Mouse (Mus musculus): Measurements from ENCODE around the gene Ctr9. TPM values are rescaled to one million over a fixed set of nuclear protein-coding genes. Genes with fewer than 3 reads are reported as not detected.
A peak's percentile ranks its signal among the peaks of the same experiment; 100 is the strongest.

Ctr9 gene
- total RNA-seq (2018; cell fraction: chromatin; rRNA removed): 10 to 100 TPM; 20.4 to 64.6 (median 39.5) TPM
- 10 to 100 TPM; 12.0 to 23.0 (median 17.5) TPM for total RNA-seq (2018; cell fraction: cytosol; rRNA removed)
- total RNA-seq (2018; cell fraction: nucleus; rRNA removed): 10 to 100 TPM; 15.7 to 44.2 (median 23.5) TPM
- polyA plus RNA-seq (2018): 18.6 to 33.3 TPM (median 23.4 TPM) in 3 replicates

DNA sequence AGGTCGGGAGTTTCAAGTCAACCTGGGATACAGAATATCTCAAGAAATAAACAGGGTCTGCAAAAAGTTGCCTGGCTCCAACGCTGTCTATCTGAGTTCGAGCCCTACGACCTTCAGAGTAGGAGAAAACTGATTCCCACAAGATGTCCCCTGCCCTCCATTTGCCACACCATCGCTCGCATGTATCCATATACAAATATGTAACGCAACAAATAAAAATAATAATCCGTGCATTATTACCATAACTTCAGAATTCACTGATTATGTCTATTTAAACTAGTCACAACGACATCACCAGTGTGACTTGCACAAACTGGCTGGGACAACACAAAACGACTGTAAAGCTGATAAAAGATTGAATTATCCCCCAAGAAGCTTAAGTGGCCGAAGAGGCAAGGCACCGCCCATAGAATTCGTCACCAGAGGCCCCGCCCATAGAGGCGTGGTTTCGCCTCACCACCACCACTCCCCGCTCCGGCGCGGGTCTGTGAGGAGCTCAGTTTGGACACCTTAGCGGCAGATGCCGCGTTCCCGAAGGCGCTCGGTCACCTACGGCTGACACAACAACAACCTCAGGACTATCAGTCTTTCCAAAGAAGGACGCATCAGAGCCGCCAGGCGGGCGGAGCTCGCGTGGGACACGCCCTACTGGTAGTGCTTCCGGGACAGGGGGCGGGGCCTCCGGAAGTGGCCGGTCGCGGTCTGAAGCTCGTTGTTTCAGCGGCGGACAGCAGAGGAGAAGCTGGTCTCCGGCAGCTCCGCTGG, at the start of gene Ctr9:
Ctr9 (plus strand) TSS at position 671 of the 765 bp plus-strand sequence.
- peak within 1 kb of the TSS; percentile 85 for H3K27ac ChIP-seq
- H3K79me2 ChIP-seq (ENCODE audit: inconsistent target): peaks cover 15% of the 10 kb centered on the region; the same call in 1 of the 2 replicates
- 0 out of 2 replicates have a peak, but pooled peaks cover 2% of the 10 kb centered on the region for H3K36me3 ChIP-seq (ENCODE audit: inconsistent target)
- 8% methylated on average over 39 of the region's 45 CpGs for WGBS (ENCODE audit: missing documents)
- H3K4me3 ChIP-seq (ENCODE audit: inconsistent target): peak within 1 kb of the TSS; percentile 97

- Histone ChIP-seq H3K27ac (no peak overlapping the region), H3K79me2 (ENCODE audit: inconsistent target) (no peaks in the 10 kb centered on the region), H3K4me3 (ENCODE audit: inconsistent target) (no peak overlapping the region), H3K36me3 (ENCODE audit: inconsistent target) (no peaks in the 10 kb centered on the region)
- WGBS (ENCODE audit: missing documents): 69% methylated on average over 5 of the region's 8 CpGs
Measured at GRCm38 (mm10) chr7:110981036-110981435, 47.7 kb upstream of the Ctr9 start.

GRCm38 (mm10) chr7:110982053-110982705, 46.6 kb upstream of the Ctr9 start, which contains the start of gene Mrvi1:
Gene Mrvi1, minus strand, starts transcription at chr7:110982461.
- Histone ChIP-seq H3K36me3 (ENCODE audit: inconsistent target) (no peaks in the 10 kb centered on the region), H3K27ac (no peak within 1 kb of the TSS), H3K79me2 (ENCODE audit: inconsistent target) (no peaks in the 10 kb centered on the region), H3K4me3 (ENCODE audit: inconsistent target) (no peak within 1 kb of the TSS)
- 80% methylated on average over 7 of the region's 7 CpGs for WGBS (ENCODE audit: missing documents)

GRCm38 (mm10) chr7:110982764-110983163, 46.0 kb upstream of the Ctr9 start:
- Histone ChIP-seq H3K79me2 (ENCODE audit: inconsistent target) (no peaks in the 10 kb centered on the region), H3K27ac (no peak overlapping the region), H3K4me3 (ENCODE audit: inconsistent target) (no peak overlapping the region), H3K36me3 (ENCODE audit: inconsistent target) (no peaks in the 10 kb centered on the region)
- 65% methylated on average over 4 of the region's 4 CpGs for WGBS (ENCODE audit: missing documents)

- Histone ChIP-seq H3K27ac (no peak overlapping the region), H3K4me3 (ENCODE audit: inconsistent target) (no peak overlapping the region), H3K36me3 (ENCODE audit: inconsistent target) (no peaks in the 10 kb centered on the region), H3K79me2 (ENCODE audit: inconsistent target) (no peaks in the 10 kb centered on the region)
- WGBS (ENCODE audit: missing documents): 95% methylated on average over 5 of the region's 5 CpGs
Measured at GRCm38 (mm10) chr7:110983621-110984020, 45.1 kb upstream of the Ctr9 start.

DNA sequence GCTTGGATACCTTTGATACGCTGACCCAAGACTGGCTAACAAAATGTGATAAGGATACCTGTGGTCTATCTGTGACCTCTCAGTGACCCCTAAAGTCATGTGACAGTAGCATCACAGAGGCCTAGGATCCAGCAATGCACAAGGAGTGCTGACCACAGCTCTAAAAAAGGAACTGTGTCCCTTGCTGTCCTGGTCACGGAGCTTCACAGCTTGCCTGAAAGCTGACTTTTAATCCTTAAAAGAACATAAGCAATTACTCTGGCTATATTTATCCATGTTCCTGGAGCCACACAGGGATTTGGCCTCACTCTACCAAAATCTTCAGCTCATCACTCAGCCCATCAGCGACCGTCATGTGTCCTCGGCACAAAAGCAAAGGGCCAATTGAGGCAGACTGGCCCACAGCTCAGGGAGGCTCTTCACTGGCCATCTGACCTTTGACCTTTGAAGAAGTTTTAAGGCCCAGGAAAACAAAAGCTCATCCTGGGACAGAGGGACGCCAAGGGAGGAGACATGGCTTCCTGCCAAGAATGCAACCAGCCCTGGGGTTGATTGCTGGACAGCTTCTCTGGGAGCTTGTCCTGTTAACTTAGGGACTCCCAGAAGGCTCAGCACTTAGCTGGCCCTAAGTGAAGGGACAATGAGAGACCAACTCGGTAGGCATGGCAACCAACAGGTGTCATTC, 43.0 kb upstream of the Ctr9 start:
- Histone ChIP-seq H3K27ac (no peak overlapping the region), H3K4me3 (ENCODE audit: inconsistent target) (no peak overlapping the region), H3K79me2 (ENCODE audit: inconsistent target) (no peaks in the 10 kb centered on the region), H3K36me3 (ENCODE audit: inconsistent target) (no peaks in the 10 kb centered on the region)
- 87% methylated on average over 7 of the region's 7 CpGs for WGBS (ENCODE audit: missing documents)

DNA sequence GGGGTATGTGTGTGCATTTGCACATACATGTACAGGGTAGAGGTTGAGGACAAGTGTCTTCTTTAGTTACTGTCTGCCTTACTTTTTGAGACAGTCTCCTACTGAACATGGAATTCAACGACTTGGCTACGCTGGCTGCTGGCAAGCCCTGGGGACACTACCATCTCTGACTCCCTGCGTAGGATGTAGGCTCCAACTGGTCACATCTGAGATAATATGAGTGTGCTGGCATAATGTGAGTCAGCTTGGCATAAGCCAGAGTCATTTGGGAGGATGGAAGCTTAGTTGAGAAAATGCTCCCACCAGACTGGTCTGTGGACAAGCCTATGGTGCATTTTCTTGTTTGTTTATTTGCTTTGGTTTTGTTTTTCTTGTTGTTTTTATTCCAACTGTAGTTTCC, 40.7 kb upstream of the Ctr9 start:
- no peaks in the 10 kb centered on the region for H3K79me2 ChIP-seq (ENCODE audit: inconsistent target)
- no peak overlapping the region for H3K4me3 ChIP-seq (ENCODE audit: inconsistent target)
- H3K27ac ChIP-seq: no peak overlapping the region
- H3K36me3 ChIP-seq (ENCODE audit: inconsistent target): no peaks in the 10 kb centered on the region
- 84% methylated on average over 3 of the region's 3 CpGs for WGBS (ENCODE audit: missing documents)

GRCm38 (mm10) chr7:110989286-110989879, 39.4 kb upstream of the Ctr9 start:
- Histone ChIP-seq H3K79me2 (ENCODE audit: inconsistent target) (no peaks in the 10 kb centered on the region), H3K36me3 (ENCODE audit: inconsistent target) (no peaks in the 10 kb centered on the region), H3K4me3 (ENCODE audit: inconsistent target) (no peak overlapping the region), H3K27ac (no peak overlapping the region)
- 40% methylated on average over 5 of the region's 5 CpGs for WGBS (ENCODE audit: missing documents)

GRCm38 (mm10) chr7:110990356-110991220, 38.2 kb upstream of the Ctr9 start:
- H3K36me3 ChIP-seq (ENCODE audit: inconsistent target): no peaks in the 10 kb centered on the region
- 47% methylated on average over 4 of the region's 5 CpGs for whole genome bisulfite sequencing (ENCODE audit: missing documents)
- H3K79me2 ChIP-seq (ENCODE audit: inconsistent target): no peaks in the 10 kb centered on the region
- no peak overlapping the region for H3K4me3 ChIP-seq (ENCODE audit: inconsistent target)
- H3K27ac ChIP-seq: no peak overlapping the region

DNA sequence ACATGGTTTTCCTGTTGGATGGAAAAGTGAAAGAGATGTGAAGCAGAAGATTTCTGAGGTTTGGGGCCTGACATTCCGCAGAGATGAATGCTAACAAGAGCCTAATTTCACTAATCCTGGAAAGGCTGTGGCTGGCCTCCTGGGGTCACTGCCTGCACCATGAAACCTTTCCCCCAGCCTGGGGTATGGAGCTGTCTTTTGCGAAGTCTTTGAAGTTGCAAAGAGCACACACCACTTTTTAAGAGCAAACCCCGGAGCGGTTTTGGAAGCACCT, 37.6 kb upstream of the Ctr9 start:
- Histone ChIP-seq H3K4me3 (ENCODE audit: inconsistent target) (no peak overlapping the region), H3K79me2 (ENCODE audit: inconsistent target) (no peaks in the 10 kb centered on the region), H3K36me3 (ENCODE audit: inconsistent target) (no peaks in the 10 kb centered on the region), H3K27ac (no peak overlapping the region)
- WGBS (ENCODE audit: missing documents): 66% methylated on average over 4 of the region's 4 CpGs

GRCm38 (mm10) chr7:110998887-110999827, 29.6 kb upstream of the Ctr9 start:
- 41% methylated on average over 15 of the region's 15 CpGs for WGBS (ENCODE audit: missing documents)
- Histone ChIP-seq H3K79me2 (ENCODE audit: inconsistent target) (no peaks in the 10 kb centered on the region), H3K36me3 (ENCODE audit: inconsistent target) (no peaks in the 10 kb centered on the region), H3K27ac (no peak overlapping the region), H3K4me3 (ENCODE audit: inconsistent target) (no peak overlapping the region)

GRCm38 (mm10) chr7:111004136-111004840, 24.5 kb upstream of the Ctr9 start:
- no peak overlapping the region for H3K27ac ChIP-seq
- H3K4me3 ChIP-seq (ENCODE audit: inconsistent target): no peak overlapping the region
- 72% methylated on average over 3 of the region's 3 CpGs for WGBS (ENCODE audit: missing documents)
- H3K36me3 ChIP-seq (ENCODE audit: inconsistent target): no peaks in the 10 kb centered on the region
- H3K79me2 ChIP-seq (ENCODE audit: inconsistent target): no peaks in the 10 kb centered on the region
